Mouse (Mus musculus): ENCODE data around the gene Them7. TPM values are rescaled to one million over a fixed set of nuclear protein-coding genes. Genes with fewer than 3 reads are reported as not detected.

Gene Them7
- total and polyA plus RNA-seq, 3 experiments = not detected

GRCm38 (mm10) chr2:105223606-105224005 lies 514 bp upstream of the Them7 start:
- TF ChIP-seq UBTF (IDR thresholded peaks at IDR 0.05; ENCODE audit: borderline replicate concordance, insufficient read depth, low read depth, low read length) (no peak), MEF2A (IDR thresholded peaks at IDR 0.05; ENCODE audit: extremely low read depth, insufficient replicate concordance, low read depth, low read length, poor library complexity, severe bottlenecking) (no peak), MXI1 (IDR thresholded peaks at IDR 0.05; ENCODE audit: low read depth, low read length) (no peak), ETS1 (IDR thresholded peaks at IDR 0.05; ENCODE audit: low read depth, low read length) (no peak), GABPA (IDR thresholded peaks at IDR 0.05; ENCODE audit: low read depth, low read length) (no peak), TBP (IDR thresholded peaks at IDR 0.05; ENCODE audit: low read depth, low read length) (no peak), EP300 (IDR thresholded peaks at IDR 0.05; ENCODE audit: low read depth in 1 of 2, low read length in 2 of 2) (no peak), SMC3 (IDR thresholded peaks at IDR 0.05; ENCODE audit: low read depth, low read length) (no peak), POLR2AphosphoS2 (IDR thresholded peaks at IDR 0.05; ENCODE audit: low read length) (no peak), JUND (IDR thresholded peaks at IDR 0.05; ENCODE audit: low read depth, low read length) (no peak), TCF12 (IDR thresholded peaks at IDR 0.05; ENCODE audit: low read depth, low read length) (no peak), TAL1 (IDR thresholded peaks at IDR 0.05; ENCODE audit: low read length) (no peak), CHD2 (IDR thresholded peaks at IDR 0.05; ENCODE audit: low read length) (no peak), RCOR1 (IDR thresholded peaks at IDR 0.05; ENCODE audit: low read depth, low read length) (no peak), GATA1 (IDR thresholded peaks at IDR 0.05; ENCODE audit: low read depth, low read length) (no peak), POLR2AphosphoS5 (IDR thresholded peaks at IDR 0.05; ENCODE audit: borderline replicate concordance, low read depth, low read length) (no peak), ZNF384 (IDR thresholded peaks at IDR 0.05; ENCODE audit: low read depth, low read length) (no peak), RAD21 (IDR thresholded peaks at IDR 0.05; ENCODE audit: low read depth, low read length) (no peak)
- H3K4me1 ChIP-seq (ENCODE audit: control insufficient read depth in 1 of 2, insufficient read depth in 2 of 2, low read length in 2 of 2) = peaks cover 11 to 23% of the 10 kb centered on the region in 2 experiments
- no peak overlapping the region for H3K4me3 ChIP-seq (ENCODE audit: control insufficient read depth in 1 of 2, insufficient read depth in 1 of 2, low read depth in 2 of 2, low read length in 2 of 2)
- H3K79me2 ChIP-seq (ENCODE audit: control insufficient read depth, insufficient read depth, low read length, poor library complexity) = no peaks in the 10 kb centered on the region
- H3K9me3 ChIP-seq (replicated peaks; ENCODE audit: insufficient read depth, low read length) = no peaks in the 10 kb centered on the region
- peaks cover 0 to 22% of the 10 kb centered on the region in 2 experiments; a peak in 2 of 4 replicates for H3K36me3 ChIP-seq (ENCODE audit: control insufficient read depth in 1 of 2, insufficient read depth in 2 of 2, low read length in 2 of 2)
- DNase-seq (ENCODE audit: low read depth, low spot score) = no peak
- H3K27ac ChIP-seq (ENCODE audit: control insufficient read depth, low read depth, low read length) = no peak overlapping the region
- H3K9ac ChIP-seq (ENCODE audit: control insufficient read depth, low read depth, low read length, poor library complexity, severe bottlenecking) = no peak overlapping the region
- no peaks in the 10 kb centered on the region for H3K27me3 ChIP-seq (ENCODE audit: control insufficient read depth in 1 of 2, insufficient read depth in 2 of 2, low read length in 2 of 2)

DNA sequence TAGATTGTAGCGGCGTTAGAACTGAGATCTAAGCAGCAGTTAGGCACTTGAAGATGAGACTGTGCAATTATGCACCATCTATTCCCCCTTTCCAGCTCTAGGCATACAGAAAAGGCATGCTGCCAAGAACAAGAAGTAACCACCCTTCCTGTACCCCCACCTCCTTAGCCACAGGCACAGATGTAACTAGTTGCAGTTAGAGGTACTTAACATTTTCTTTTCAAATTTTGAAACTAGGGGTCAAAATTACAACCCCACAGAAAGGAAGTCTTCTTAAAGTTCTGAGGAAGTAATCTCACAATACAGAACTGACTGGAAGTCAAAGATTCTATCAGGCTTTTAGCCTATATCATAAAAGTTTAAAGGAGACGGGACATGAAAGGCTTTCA lies 861 bp downstream of the Them7 start:
- Histone ChIP-seq H3K9me3 (replicated peaks; ENCODE audit: insufficient read depth, low read length) (no peaks in the 10 kb centered on the region), H3K79me2 (ENCODE audit: control insufficient read depth, insufficient read depth, low read length, poor library complexity) (no peaks in the 10 kb centered on the region), H3K36me3 (ENCODE audit: control insufficient read depth in 1 of 2, insufficient read depth in 2 of 2, low read length in 2 of 2) (peaks cover 0 to 14% of the 10 kb centered on the region in 2 experiments; a peak in 2 of 4 replicates), H3K4me3 (ENCODE audit: control insufficient read depth in 1 of 2, insufficient read depth in 1 of 2, low read depth in 2 of 2, low read length in 2 of 2) (no peak overlapping the region), H3K27ac (ENCODE audit: control insufficient read depth, low read depth, low read length) (peak overlapping the region; percentile 34; the same call in 1 of the 2 replicates), H3K27me3 (ENCODE audit: control insufficient read depth in 1 of 2, insufficient read depth in 2 of 2, low read length in 2 of 2) (no peaks in the 10 kb centered on the region), H3K9ac (ENCODE audit: control insufficient read depth, low read depth, low read length, poor library complexity, severe bottlenecking) (no peak overlapping the region), H3K4me1 (ENCODE audit: control insufficient read depth in 1 of 2, insufficient read depth in 2 of 2, low read length in 2 of 2) (peaks cover 5 to 18% of the 10 kb centered on the region in 2 experiments)
- peak; percentile 73 for DNase-seq (ENCODE audit: low read depth, low spot score)
- TF ChIP-seq EP300 (IDR thresholded peaks at IDR 0.05; ENCODE audit: low read depth in 1 of 2, low read length in 2 of 2) (peak; percentile 56 to 69), GATA1 (IDR thresholded peaks at IDR 0.05; ENCODE audit: low read depth, low read length) (0 out of 2 replicates have a peak, but pooled peaks have one; percentile 18), KAT2A (conservative IDR thresholded peaks at IDR 0.05; ENCODE audit: low read depth, low read length) (no peak), ETS1 (IDR thresholded peaks at IDR 0.05; ENCODE audit: low read depth, low read length) (peak; percentile 22; the same call in 1 of the 2 replicates), ZMIZ1 (IDR thresholded peaks at IDR 0.05; ENCODE audit: low read depth, low read length) (no peak), ZNF384 (IDR thresholded peaks at IDR 0.05; ENCODE audit: low read depth, low read length) (no peak), RCOR1 (IDR thresholded peaks at IDR 0.05; ENCODE audit: low read depth, low read length) (peak; percentile 55; the same call in 1 of the 2 replicates), CHD1 (IDR thresholded peaks at IDR 0.05; ENCODE audit: low read depth, low read length) (no peak), TCF12 (IDR thresholded peaks at IDR 0.05; ENCODE audit: low read depth, low read length) (peak; percentile 33; the same call in 1 of the 2 replicates)
